Mouse (Mus musculus): ENCODE data around the gene Ctdsp2. TPM values are rescaled to one million over a fixed set of nuclear protein-coding genes. Genes with fewer than 3 reads are reported as not detected.

Ctdsp2 gene
- polyA plus RNA-seq, 2 experiments = 13.3 to 18.8 TPM

DNA sequence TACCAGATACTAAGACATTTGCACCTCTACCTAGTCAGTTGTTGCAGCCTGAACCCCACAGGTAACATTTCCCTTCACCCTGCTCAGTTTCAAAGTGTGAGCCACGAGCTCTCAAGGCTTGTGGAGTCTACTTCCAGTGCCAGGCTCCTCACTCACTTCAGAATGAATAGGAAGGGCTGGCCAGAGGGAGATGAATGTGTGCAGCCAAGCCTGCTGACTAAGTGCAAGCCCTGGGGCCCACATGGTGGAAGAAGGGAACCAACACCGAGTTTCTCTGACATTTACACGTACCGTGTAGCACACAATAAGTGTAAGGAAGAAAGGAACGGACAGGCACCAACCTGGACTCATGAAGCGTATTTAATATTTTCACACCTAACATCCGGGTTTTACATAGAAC lies 25.3 kb downstream of the Ctdsp2 start:
- H3K4me3 ChIP-seq (ENCODE audit: insufficient read depth in 1 of 2, low read depth in 2 of 2, low read length in 2 of 2) = no peak overlapping the region
- H3K4me1 ChIP-seq (replicated peaks; ENCODE audit: control insufficient read depth in 2 of 2, insufficient read depth in 2 of 2, low read length in 1 of 2) = no peaks in the 10 kb centered on the region
- H3K4me2 ChIP-seq (ENCODE audit: low read depth) = no peak overlapping the region
- H3K9ac ChIP-seq (replicated peaks) = no peak overlapping the region
- 61% methylated on average over 7 of the region's 7 CpGs for WGBS (ENCODE audit: insufficient replicate concordance)
- DNase-seq (ENCODE audit: low read depth in 3 of 3, low spot score in 3 of 3) (no peak), ATAC-seq (ENCODE audit: insufficient read depth) (no peak)
- H3K36me3 ChIP-seq (replicated peaks; ENCODE audit: control insufficient read depth, insufficient read depth, low read depth) = no peaks in the 10 kb centered on the region
- no peaks in the 10 kb centered on the region for H3K27me3 ChIP-seq (ENCODE audit: control insufficient read depth, insufficient read depth, low read length)
- no peak for TF ChIP-seq EP300 (IDR thresholded peaks at IDR 0.05; ENCODE audit: low read depth)
- TF ChIP-seq CTCF (IDR thresholded peaks at IDR 0.05; ENCODE audit: low read depth) = no peak
- no peaks in the 10 kb centered on the region for H3K9me3 ChIP-seq (ENCODE audit: control insufficient read depth, low read length)
- no peak overlapping the region for H3K27ac ChIP-seq

DNA sequence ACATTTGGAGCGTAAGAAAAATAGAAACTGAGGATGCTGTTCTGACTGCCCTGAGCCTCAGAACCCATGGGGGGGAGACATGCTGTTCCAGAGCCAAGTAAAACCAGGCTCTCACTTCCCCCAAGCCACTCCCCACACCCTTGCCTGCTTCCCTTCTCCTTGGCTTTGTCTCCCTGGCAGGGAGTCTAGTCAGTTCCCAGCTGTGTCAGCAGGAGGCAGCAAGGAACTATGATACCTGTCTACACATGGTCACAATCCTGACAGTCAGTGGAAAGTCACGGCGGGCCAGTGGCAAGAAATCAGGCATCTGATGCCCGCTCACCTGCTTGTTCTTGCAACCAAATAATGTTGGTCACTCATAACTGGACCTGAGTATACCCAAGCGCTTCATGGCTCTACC lies 38.0 kb downstream of the Ctdsp2 start:
- TF ChIP-seq CTCF (IDR thresholded peaks at IDR 0.05; ENCODE audit: low read depth) = peak; percentile 29; the same call in 1 of the 2 replicates
- TF ChIP-seq EP300 (IDR thresholded peaks at IDR 0.05; ENCODE audit: low read depth) = no peak
- Histone ChIP-seq H3K36me3 (replicated peaks; ENCODE audit: control insufficient read depth, insufficient read depth, low read depth) (no peaks in the 10 kb centered on the region), H3K27ac (no peak overlapping the region), H3K4me3 (ENCODE audit: insufficient read depth in 1 of 2, low read depth in 2 of 2, low read length in 2 of 2) (no peak overlapping the region), H3K9ac (replicated peaks) (no peak overlapping the region), H3K9me3 (ENCODE audit: control insufficient read depth, low read length) (no peaks in the 10 kb centered on the region), H3K27me3 (ENCODE audit: control insufficient read depth, insufficient read depth, low read length) (no peaks in the 10 kb centered on the region), H3K4me1 (replicated peaks; ENCODE audit: control insufficient read depth in 2 of 2, insufficient read depth in 2 of 2, low read length in 1 of 2) (no peaks in the 10 kb centered on the region), H3K4me2 (ENCODE audit: low read depth) (no peak overlapping the region)
- ATAC-seq (ENCODE audit: insufficient read depth) (no peak), DNase-seq (ENCODE audit: low read depth in 3 of 3, low spot score in 3 of 3) (no peak)
- WGBS (ENCODE audit: insufficient replicate concordance) = 49% methylated on average over 5 of the region's 5 CpGs

DNA sequence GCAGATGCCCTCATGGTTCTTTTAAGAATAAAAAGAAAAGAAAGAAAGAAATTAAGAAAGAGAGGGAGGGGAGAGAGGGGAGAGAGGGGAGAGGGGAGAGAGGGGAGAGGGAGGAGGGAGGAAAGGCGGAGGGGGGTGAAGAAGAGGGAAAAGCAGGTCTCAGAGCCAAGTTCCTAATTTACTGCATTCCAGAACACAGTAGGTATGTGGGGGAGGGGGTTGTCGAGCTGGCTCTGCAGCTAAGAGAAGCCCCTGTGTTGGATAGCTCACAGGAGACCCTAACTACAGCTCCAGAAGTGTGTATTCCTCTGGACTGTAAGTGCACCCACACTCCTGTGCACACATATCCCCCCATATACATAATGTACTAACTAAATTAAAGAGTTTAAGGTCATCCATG lies 38.6 kb downstream of the Ctdsp2 start:
- no peak overlapping the region for H3K27ac ChIP-seq
- TF ChIP-seq CTCF (IDR thresholded peaks at IDR 0.05; ENCODE audit: low read depth) (no peak), EP300 (IDR thresholded peaks at IDR 0.05; ENCODE audit: low read depth) (no peak)
- no peaks in the 10 kb centered on the region for H3K27me3 ChIP-seq (ENCODE audit: control insufficient read depth, insufficient read depth, low read length)
- no peak for ATAC-seq (ENCODE audit: insufficient read depth)
- H3K4me1 ChIP-seq (replicated peaks; ENCODE audit: control insufficient read depth in 2 of 2, insufficient read depth in 2 of 2, low read length in 1 of 2) = no peaks in the 10 kb centered on the region
- 23% methylated on average over 2 of the region's 2 CpGs for WGBS (ENCODE audit: insufficient replicate concordance)
- H3K36me3 ChIP-seq (replicated peaks; ENCODE audit: control insufficient read depth, insufficient read depth, low read depth) = no peaks in the 10 kb centered on the region
- no peak for DNase-seq (ENCODE audit: low read depth in 3 of 3, low spot score in 3 of 3)
- no peak overlapping the region for H3K4me3 ChIP-seq (ENCODE audit: insufficient read depth in 1 of 2, low read depth in 2 of 2, low read length in 2 of 2)
- H3K4me2 ChIP-seq (ENCODE audit: low read depth) = no peak overlapping the region
- no peaks in the 10 kb centered on the region for H3K9me3 ChIP-seq (ENCODE audit: control insufficient read depth, low read length)
- no peak overlapping the region for H3K9ac ChIP-seq (replicated peaks)

DNA sequence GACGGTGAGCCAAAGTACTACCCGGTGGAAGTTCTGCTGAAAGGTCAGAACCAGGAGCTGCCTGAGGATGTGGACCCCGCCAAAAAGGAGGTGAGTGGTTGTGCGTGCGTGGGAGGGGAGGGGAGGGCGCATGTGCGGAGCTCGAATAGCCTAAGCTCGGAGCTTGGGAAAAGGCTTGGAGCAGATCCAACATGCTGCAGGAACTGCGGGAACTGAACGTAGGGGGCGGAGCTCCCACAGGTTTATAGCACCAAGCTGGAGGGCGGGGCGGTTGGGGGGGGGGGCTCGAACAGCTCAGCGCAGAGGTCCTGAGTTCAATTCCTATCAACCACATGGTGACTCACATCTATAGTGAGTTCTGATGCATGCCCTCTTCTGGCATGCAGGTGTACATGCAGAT lies 39.9 kb downstream of the Ctdsp2 start:
- H3K27me3 ChIP-seq (ENCODE audit: control insufficient read depth, insufficient read depth, low read length) = no peaks in the 10 kb centered on the region
- no peak for TF ChIP-seq EP300 (IDR thresholded peaks at IDR 0.05; ENCODE audit: low read depth)
- no peak for TF ChIP-seq CTCF (IDR thresholded peaks at IDR 0.05; ENCODE audit: low read depth)
- H3K9me3 ChIP-seq (ENCODE audit: control insufficient read depth, low read length) = no peaks in the 10 kb centered on the region
- ATAC-seq (ENCODE audit: insufficient read depth) (no peak), DNase-seq (ENCODE audit: low read depth in 3 of 3, low spot score in 3 of 3) (no peak)
- H3K4me1 ChIP-seq (replicated peaks; ENCODE audit: control insufficient read depth in 2 of 2, insufficient read depth in 2 of 2, low read length in 1 of 2) = no peaks in the 10 kb centered on the region
- H3K4me2 ChIP-seq (ENCODE audit: low read depth) = no peak overlapping the region
- no peak overlapping the region for H3K27ac ChIP-seq
- no peak overlapping the region for H3K9ac ChIP-seq (replicated peaks)
- H3K4me3 ChIP-seq (ENCODE audit: insufficient read depth in 1 of 2, low read depth in 2 of 2, low read length in 2 of 2) = no peak overlapping the region
- no peaks in the 10 kb centered on the region for H3K36me3 ChIP-seq (replicated peaks; ENCODE audit: control insufficient read depth, insufficient read depth, low read depth)
- 73% methylated on average over 16 of the region's 16 CpGs for WGBS (ENCODE audit: insufficient replicate concordance)

DNA sequence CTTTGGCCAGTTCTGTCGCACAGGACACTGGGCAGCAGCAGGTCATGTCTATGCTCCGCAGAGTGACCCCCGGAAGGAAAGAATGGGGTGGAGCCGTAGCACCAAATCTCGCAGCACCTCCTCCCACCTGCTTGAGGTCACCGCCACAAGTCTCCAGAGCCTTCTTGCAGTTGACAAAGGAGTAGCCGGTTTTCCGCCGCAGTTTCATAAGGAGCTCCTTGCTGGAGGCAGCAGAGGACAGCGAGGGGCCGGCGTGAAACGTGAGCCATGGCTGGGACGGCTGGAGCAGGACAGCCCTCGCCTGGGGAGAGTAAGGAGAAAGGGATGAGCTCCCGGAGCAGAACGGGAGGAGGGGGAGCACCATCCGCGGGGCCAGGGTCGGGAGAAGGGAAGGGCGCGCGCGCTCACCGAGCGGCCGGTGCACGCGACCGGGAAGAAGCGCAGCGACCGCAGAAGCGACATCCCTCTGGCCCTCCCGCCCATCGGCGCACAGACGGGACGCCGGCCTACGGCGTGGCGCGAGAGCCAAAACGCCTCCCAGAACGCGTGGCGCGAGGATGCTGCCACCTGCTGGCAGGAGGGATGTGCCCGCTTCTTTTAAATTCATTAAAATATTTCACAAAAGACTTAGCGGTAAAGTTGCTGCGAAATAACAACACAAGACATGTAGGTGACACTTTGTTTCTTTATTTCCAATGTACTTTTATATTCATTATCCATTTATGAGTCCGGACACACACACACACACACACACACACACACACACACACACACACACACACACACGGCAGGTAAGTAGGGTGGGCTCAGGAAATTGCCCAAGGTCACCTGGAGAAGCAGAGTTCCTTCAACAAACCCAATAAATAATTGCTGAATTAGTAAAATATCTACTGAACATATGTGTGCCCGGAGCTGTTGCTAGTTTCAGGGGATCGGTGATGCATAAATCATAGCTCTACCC lies 52.1 kb downstream of the Ctdsp2 start, which contains the start of gene Tsfm:
Tsfm (minus strand) TSS at position 505 of the 961 bp plus-strand sequence.
- Histone ChIP-seq H3K9me3 (ENCODE audit: control insufficient read depth, low read length) (no peaks in the 10 kb centered on the region), H3K4me3 (ENCODE audit: insufficient read depth in 1 of 2, low read depth in 2 of 2, low read length in 2 of 2) (peak within 1 kb of the TSS; percentile 66 to 87), H3K36me3 (replicated peaks; ENCODE audit: control insufficient read depth, insufficient read depth, low read depth) (peaks cover 9% of the 10 kb centered on the region), H3K4me2 (ENCODE audit: low read depth) (peak within 1 kb of the TSS; percentile 90), H3K9ac (replicated peaks) (peak within 1 kb of the TSS; percentile 83), H3K4me1 (replicated peaks; ENCODE audit: control insufficient read depth in 2 of 2, insufficient read depth in 2 of 2, low read length in 1 of 2) (0 out of 4 replicates have a peak, but pooled peaks cover 0 to 2% of the 10 kb centered on the region in 2 experiments), H3K27me3 (ENCODE audit: control insufficient read depth, insufficient read depth, low read length) (no peaks in the 10 kb centered on the region), H3K27ac (no peak within 1 kb of the TSS; the same call in 1 of the 2 replicates)
- 4% methylated on average over 56 of the region's 56 CpGs for WGBS (ENCODE audit: insufficient replicate concordance)
- ATAC-seq (ENCODE audit: insufficient read depth) (peak; percentile 89), DNase-seq (ENCODE audit: low read depth in 3 of 3, low spot score in 3 of 3) (peak; percentile 80 to 84 (median 81))
- TF ChIP-seq EP300 (IDR thresholded peaks at IDR 0.05; ENCODE audit: low read depth) = no peak; the same call in 1 of the 2 replicates
- peak; percentile 97 for TF ChIP-seq CTCF (IDR thresholded peaks at IDR 0.05; ENCODE audit: low read depth)
